Mouse (Mus musculus) limb, embryonic 11.5 days (tissue): Measurements from ENCODE around the gene Cluh. TPM values are rescaled to one million over a fixed set of nuclear protein-coding genes. Genes with fewer than 3 reads are reported as not detected.

Source experiments
- ATAC-seq: fragments of 200-750 bp; cut with Nextera tagmentation; 2 replicates; pipeline ENCODE4 v1.8.0; 2017; ENCODE audit warnings: low read depth; ENCODE audit not compliant: insufficient number of reproducible peaks, low FRiP score, low TSS enrichment
- DNase-seq: peaks from one replicate; pipeline ENCODE4 v3.0.0-alpha.2; 2015; ENCODE audit warnings: low spot score
- H3K27ac ChIP-seq: fragments of 300-500 bp; sonication (generic); replicated peaks from 2 replicates; pipeline ENCODE4 v1.5.1; 2014; ENCODE audit warnings: low read depth, mild to moderate bottlenecking, low read length
- H3K27me3 ChIP-seq: fragments of 300-500 bp; sonication (generic); 2 replicates; pipeline ENCODE4 v1.6.1; 2014; ENCODE audit warnings: mild to moderate bottlenecking, low read length, mixed read lengths; ENCODE audit not compliant: control insufficient read depth, insufficient read depth
- H3K36me3 ChIP-seq: fragments of 300-500 bp; sonication (generic); 2 replicates; pipeline ENCODE4 v1.6.1; 2014; ENCODE audit warnings: mild to moderate bottlenecking, low read length, moderate library complexity, mixed read lengths; ENCODE audit not compliant: control insufficient read depth, insufficient read depth
- H3K4me1 ChIP-seq: fragments of 300-500 bp; sonication (generic); 2 replicates; pipeline ENCODE4 v1.6.1; 2014; ENCODE audit warnings: low read length, mixed read lengths; ENCODE audit not compliant: control insufficient read depth, insufficient read depth
- H3K4me2 ChIP-seq: fragments of 300-500 bp; sonication (generic); 2 replicates; pipeline ENCODE4 v1.6.1; 2014; ENCODE audit warnings: low read depth, mild to moderate bottlenecking, moderate library complexity; ENCODE audit not compliant: severe bottlenecking
- H3K4me3 ChIP-seq: fragments of 300-500 bp; sonication (generic); 2 replicates; pipeline ENCODE4 v1.5.1; 2014; ENCODE audit warnings: low read depth, low read length
- H3K9ac ChIP-seq: fragments of 300-500 bp; sonication (generic); 2 replicates; pipeline ENCODE4 v1.6.1; 2014; ENCODE audit warnings: mild to moderate bottlenecking, low read length
- H3K9me3 ChIP-seq: fragments of 300-500 bp; sonication (generic); 2 replicates; pipeline ENCODE4 v1.6.1; 2016; ENCODE audit warnings: low read length; ENCODE audit not compliant: control insufficient read depth
- WGBS: fragments of 180-500 bp; shearing (Covaris S2); extraction: QIAGEN DNeasy Blood & Tissue Kit; methylation state at CpG from one replicate; pipeline ENCODE4 v1.1.7; 2014; 5-methylcytosine and 5-hydroxymethylcytosine counted together
- polyA plus RNA-seq: library from polyadenylated mRNA; unstranded; fragments of >200 nt; fragmentation: Nextera tagmentation; extraction: Ambion mirVana; gene quantifications from 2 replicates; pipeline ENCODE4 v1.2.1, GENCODE M21; 2014

Cluh gene
- polyA plus RNA-seq, result 14.0 and 16.0 TPM in 2 replicates

- under 1% methylated on average over 58 of the region's 58 CpGs for WGBS
- ATAC-seq, result peak; percentile 89
- H3K4me3 ChIP-seq, result peak within 1 kb of the TSS; percentile 87
- H3K4me2 ChIP-seq, result peak within 1 kb of the TSS; percentile 63
- no peaks in the 10 kb centered on the region for H3K9me3 ChIP-seq
- H3K27ac ChIP-seq, result no peak within 1 kb of the TSS
- H3K9ac ChIP-seq, result peak within 1 kb of the TSS; percentile 72
- H3K36me3 ChIP-seq, result peaks cover 3% of the 10 kb centered on the region; the same call in 1 of the 2 replicates
- H3K27me3 ChIP-seq, result no peaks in the 10 kb centered on the region
- H3K4me1 ChIP-seq, result peaks cover 15% of the 10 kb centered on the region
- DNase-seq, result peak; percentile 94
Measured at GRCm38 (mm10) chr11:74649095-74649646, at the start of gene Cluh. TSS of gene Cluh (plus strand) at chr11:74649495.

GRCm38 (mm10) chr11:74602286-74602685 lies 47.0 kb upstream of the Cluh start:
- no peaks in the 10 kb centered on the region for H3K9me3 ChIP-seq
- H3K9ac ChIP-seq, result no peak overlapping the region
- 94% methylated on average over 1 of the region's 1 CpGs for WGBS
- no peaks in the 10 kb centered on the region for H3K4me1 ChIP-seq
- ATAC-seq (no peak), DNase-seq (no peak)
- no peak overlapping the region for H3K4me3 ChIP-seq
- no peak overlapping the region for H3K4me2 ChIP-seq
- H3K27ac ChIP-seq, result no peak overlapping the region
- H3K27me3 ChIP-seq, result no peaks in the 10 kb centered on the region
- H3K36me3 ChIP-seq, result no peaks in the 10 kb centered on the region

- no peak for ATAC-seq
- WGBS, result 17% methylated on average over 5 of the region's 5 CpGs
- Histone ChIP-seq H3K9me3 (no peaks in the 10 kb centered on the region), H3K4me2 (no peak overlapping the region), H3K36me3 (no peaks in the 10 kb centered on the region), H3K9ac (no peak overlapping the region), H3K27ac (no peak overlapping the region), H3K4me3 (peak overlapping the region; percentile 24; the same call in 1 of the 2 replicates), H3K27me3 (peaks cover 27% of the 10 kb centered on the region), H3K4me1 (peaks cover 5% of the 10 kb centered on the region; the same call in 1 of the 2 replicates)
- DNase-seq, result no peak
Measured at GRCm38 (mm10) chr11:74610068-74610467, 39.2 kb upstream of the Cluh start.

GRCm38 (mm10) chr11:74610545-74611176 lies 38.6 kb upstream of the Cluh start, which contains the start of gene Rap1gap2:
TSS of gene Rap1gap2 (minus strand) at chr11:74610915.
- ATAC-seq (no peak), DNase-seq (peak; percentile 49)
- Histone ChIP-seq H3K27ac (no peak within 1 kb of the TSS), H3K4me2 (peak within 1 kb of the TSS; percentile 50), H3K9ac (no peak within 1 kb of the TSS), H3K4me3 (peak within 1 kb of the TSS; percentile 24), H3K4me1 (peaks cover 5% of the 10 kb centered on the region; the same call in 1 of the 2 replicates), H3K9me3 (no peaks in the 10 kb centered on the region), H3K27me3 (peaks cover 27% of the 10 kb centered on the region), H3K36me3 (no peaks in the 10 kb centered on the region)
- under 1% methylated on average over 50 of the region's 50 CpGs for WGBS

- ATAC-seq (no peak), DNase-seq (peak; percentile 30)
- Histone ChIP-seq H3K4me1 (peaks cover 5% of the 10 kb centered on the region; the same call in 1 of the 2 replicates), H3K36me3 (no peaks in the 10 kb centered on the region), H3K9me3 (no peaks in the 10 kb centered on the region), H3K27me3 (peaks cover 27% of the 10 kb centered on the region), H3K9ac (no peak overlapping the region), H3K4me3 (no peak overlapping the region), H3K27ac (no peak overlapping the region), H3K4me2 (no peak overlapping the region)
- WGBS, result 22% methylated on average over 7 of the region's 7 CpGs
Measured at GRCm38 (mm10) chr11:74611437-74611836, 37.9 kb upstream of the Cluh start.

- H3K9me3 ChIP-seq, result no peaks in the 10 kb centered on the region
- 66% methylated on average over 4 of the region's 4 CpGs for WGBS
- no peak for DNase-seq
- H3K4me3 ChIP-seq, result no peak overlapping the region
- H3K36me3 ChIP-seq, result no peaks in the 10 kb centered on the region
- H3K4me2 ChIP-seq, result no peak overlapping the region
- no peak overlapping the region for H3K27ac ChIP-seq
- H3K4me1 ChIP-seq, result peaks cover 5% of the 10 kb centered on the region; the same call in 1 of the 2 replicates
- no peak overlapping the region for H3K9ac ChIP-seq
- no peak for ATAC-seq
- H3K27me3 ChIP-seq, result peaks cover 27% of the 10 kb centered on the region
Measured at GRCm38 (mm10) chr11:74613428-74613827, 35.9 kb upstream of the Cluh start.

- DNase-seq (no peak), ATAC-seq (no peak)
- no peaks in the 10 kb centered on the region for H3K9me3 ChIP-seq
- H3K4me3 ChIP-seq, result no peak overlapping the region
- 53% methylated on average over 5 of the region's 5 CpGs for WGBS
- H3K27me3 ChIP-seq, result peaks cover 31% of the 10 kb centered on the region
- peaks cover 4% of the 10 kb centered on the region; the same call in 1 of the 2 replicates for H3K4me1 ChIP-seq
- H3K27ac ChIP-seq, result no peak overlapping the region
- H3K9ac ChIP-seq, result no peak overlapping the region
- H3K36me3 ChIP-seq, result no peaks in the 10 kb centered on the region
- H3K4me2 ChIP-seq, result no peak overlapping the region
Measured at GRCm38 (mm10) chr11:74615571-74615970, 33.7 kb upstream of the Cluh start.

GRCm38 (mm10) chr11:74619201-74619955 lies 29.9 kb upstream of the Cluh start, which contains the start of gene Ccdc92b:
TSS of gene Ccdc92b (plus strand) at chr11:74619605.
- H3K9ac ChIP-seq, result no peak within 1 kb of the TSS

More at GRCm38 (mm10) chr11:74619201-74619955, 29.9 kb upstream of the Cluh start, which contains the start of gene Ccdc92b:
- peak within 1 kb of the TSS; percentile 20 for H3K4me3 ChIP-seq
- H3K27me3 ChIP-seq, result peaks cover 20% of the 10 kb centered on the region
- DNase-seq (peak; percentile 96), ATAC-seq (peak; percentile 57; the same call in 1 of the 2 replicates)
- no peak within 1 kb of the TSS for H3K27ac ChIP-seq
- H3K4me2 ChIP-seq, result peak within 1 kb of the TSS; percentile 45
- WGBS, result under 1% methylated on average over 52 of the region's 63 CpGs
- H3K36me3 ChIP-seq, result no peaks in the 10 kb centered on the region
- H3K4me1 ChIP-seq, result no peaks in the 10 kb centered on the region
- no peaks in the 10 kb centered on the region for H3K9me3 ChIP-seq
